Mouse (Mus musculus): ENCODE measurements around the gene Clca3a1.

The Clca3a1 gene

GRCm38 (mm10) chr3:144719901-144720747 lies 40.7 kb downstream of the Clca3a1 start, which contains the start of gene Sh3glb1:
Gene Sh3glb1 (minus strand): TSS chr3:144720335.
- DNase-seq (ENCODE audit: inconsistent age in 2 of 2, low spot score in 1 of 2): peak; percentile 97 to 99

- peak; percentile 78 to 91 for DNase-seq (ENCODE audit: inconsistent age in 2 of 2, low spot score in 1 of 2)
Observed at GRCm38 (mm10) chr3:144719088-144719900, 41.5 kb downstream of the Clca3a1 start.

- peak; percentile 33 to 76 for DNase-seq (ENCODE audit: inconsistent age in 2 of 2, low spot score in 1 of 2)
Observed at GRCm38 (mm10) chr3:144718706-144719087, 42.1 kb downstream of the Clca3a1 start.

- DNase-seq (ENCODE audit: inconsistent age in 2 of 2, low spot score in 1 of 2): no peak
Observed at GRCm38 (mm10) chr3:144717835-144718234, 42.9 kb downstream of the Clca3a1 start.

GRCm38 (mm10) chr3:144717121-144717520 lies 43.7 kb downstream of the Clca3a1 start:
- no peak for DNase-seq (ENCODE audit: inconsistent age in 2 of 2, low spot score in 1 of 2)

- DNase-seq (ENCODE audit: inconsistent age in 2 of 2, low spot score in 1 of 2): no peak
Observed at GRCm38 (mm10) chr3:144715901-144716300, 44.9 kb downstream of the Clca3a1 start.

GRCm38 (mm10) chr3:144715033-144715432 lies 45.7 kb downstream of the Clca3a1 start:
- DNase-seq (ENCODE audit: inconsistent age in 2 of 2, low spot score in 1 of 2): peak in 1 of 2 experiments; percentile 45

GRCm38 (mm10) chr3:144714606-144715005 lies 46.2 kb downstream of the Clca3a1 start:
- DNase-seq (ENCODE audit: inconsistent age in 2 of 2, low spot score in 1 of 2): peak in 1 of 2 experiments; percentile 64

- DNase-seq (ENCODE audit: inconsistent age in 2 of 2, low spot score in 1 of 2): peak; percentile 47 to 87
Observed at GRCm38 (mm10) chr3:144714126-144714525, 46.7 kb downstream of the Clca3a1 start.

GRCm38 (mm10) chr3:144711607-144712206 lies 49.1 kb downstream of the Clca3a1 start:
- DNase-seq (ENCODE audit: inconsistent age in 2 of 2, low spot score in 1 of 2): no peak

GRCm38 (mm10) chr3:144708612-144709011 lies 52.2 kb downstream of the Clca3a1 start:
- DNase-seq (ENCODE audit: inconsistent age in 2 of 2, low spot score in 1 of 2): no peak

- peak in 1 of 2 experiments; percentile 45 for DNase-seq (ENCODE audit: inconsistent age in 2 of 2, low spot score in 1 of 2)
Observed at GRCm38 (mm10) chr3:144703959-144704358, 56.8 kb downstream of the Clca3a1 start.

- no peak for DNase-seq (ENCODE audit: inconsistent age in 2 of 2, low spot score in 1 of 2)
Observed at GRCm38 (mm10) chr3:144698790-144699433, 61.9 kb downstream of the Clca3a1 start.

- DNase-seq (ENCODE audit: inconsistent age in 2 of 2, low spot score in 1 of 2): no peak
Observed at GRCm38 (mm10) chr3:144697942-144698341, 62.8 kb downstream of the Clca3a1 start.

GRCm38 (mm10) chr3:144697154-144697553 lies 63.6 kb downstream of the Clca3a1 start:
- no peak for DNase-seq (ENCODE audit: inconsistent age in 2 of 2, low spot score in 1 of 2)

GRCm38 (mm10) chr3:144694941-144695340 lies 65.8 kb downstream of the Clca3a1 start:
- no peak for DNase-seq (ENCODE audit: inconsistent age in 2 of 2, low spot score in 1 of 2)

GRCm38 (mm10) chr3:144694040-144694439 lies 66.7 kb downstream of the Clca3a1 start:
- DNase-seq (ENCODE audit: inconsistent age in 2 of 2, low spot score in 1 of 2): no peak

- DNase-seq (ENCODE audit: inconsistent age in 2 of 2, low spot score in 1 of 2): peak in 1 of 2 experiments; percentile 70
Observed at GRCm38 (mm10) chr3:144692052-144692451, 68.7 kb downstream of the Clca3a1 start.

- peak in 1 of 2 experiments; percentile 63 for DNase-seq (ENCODE audit: inconsistent age in 2 of 2, low spot score in 1 of 2)
Observed at GRCm38 (mm10) chr3:144689236-144689635, 71.5 kb downstream of the Clca3a1 start.

- DNase-seq (ENCODE audit: inconsistent age in 2 of 2, low spot score in 1 of 2): no peak
Observed at GRCm38 (mm10) chr3:144688284-144688683, 72.5 kb downstream of the Clca3a1 start.

- DNase-seq (ENCODE audit: inconsistent age in 2 of 2, low spot score in 1 of 2): peak in 1 of 2 experiments; percentile 12
Observed at GRCm38 (mm10) chr3:144687618-144688017, 73.2 kb downstream of the Clca3a1 start.
